Mouse (Mus musculus) brown adipose tissue, adult 24 weeks (tissue): Measurements from ENCODE around the gene Nr5a2. TPM values are rescaled to one million over a fixed set of nuclear protein-coding genes. Genes with fewer than 3 reads are reported as not detected.
A peak's percentile ranks its signal among the peaks of the same experiment; 100 is the strongest.

Experiments used
- H3K27ac ChIP-seq: fragments of 200-500 bp; replicated peaks from 2 replicates; pipeline ENCODE4 v1.5.1; 2012; ENCODE audit warnings: low read depth, mild to moderate bottlenecking, low read length
- H3K4me1 ChIP-seq: fragments of 200-500 bp; 2 replicates; pipeline ENCODE4 v1.6.1; 2012; ENCODE audit warnings: low read length, mixed read lengths; ENCODE audit not compliant: control insufficient read depth, insufficient read depth, insufficient read length
- H3K4me3 ChIP-seq: fragments of 200-500 bp; 2 replicates; pipeline ENCODE4 v1.5.1; 2012; ENCODE audit warnings: low read depth, mild to moderate bottlenecking, low read length, moderate library complexity; ENCODE audit not compliant: insufficient read depth
- polyA plus RNA-seq: library from polyadenylated mRNA; stranded (reverse); fragments of >200 nt; gene quantifications from 2 replicates; pipeline ENCODE4 v1.2.4, GENCODE M21; 2012; ENCODE audit not compliant: missing spikeins, insufficient read depth, insufficient read length

Nr5a2 gene
- polyA plus RNA-seq, 1 experiment = 0.20 TPM

DNA sequence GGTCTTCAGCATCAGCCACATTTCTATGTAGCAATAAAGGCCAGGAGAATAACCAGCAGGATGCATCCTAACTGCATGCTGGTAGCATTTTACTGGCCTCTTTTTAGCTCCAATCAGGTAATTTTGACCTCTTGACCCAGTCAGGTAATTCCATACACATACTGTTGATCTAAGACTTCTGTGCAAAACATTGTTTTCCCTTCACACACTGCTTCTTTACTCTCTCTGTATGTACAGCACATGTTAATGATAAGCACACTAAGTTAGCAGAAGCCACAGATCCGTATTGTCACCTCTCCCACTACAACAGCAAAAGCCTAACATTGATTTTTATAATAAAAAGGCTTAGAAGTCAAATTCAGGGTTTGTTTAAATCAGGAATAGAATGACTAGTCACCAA, 21.0 kb downstream of the Nr5a2 start:
- H3K4me1 ChIP-seq = no peaks in the 10 kb centered on the region
- H3K4me3 ChIP-seq = no peak overlapping the region
- no peak overlapping the region for H3K27ac ChIP-seq

DNA sequence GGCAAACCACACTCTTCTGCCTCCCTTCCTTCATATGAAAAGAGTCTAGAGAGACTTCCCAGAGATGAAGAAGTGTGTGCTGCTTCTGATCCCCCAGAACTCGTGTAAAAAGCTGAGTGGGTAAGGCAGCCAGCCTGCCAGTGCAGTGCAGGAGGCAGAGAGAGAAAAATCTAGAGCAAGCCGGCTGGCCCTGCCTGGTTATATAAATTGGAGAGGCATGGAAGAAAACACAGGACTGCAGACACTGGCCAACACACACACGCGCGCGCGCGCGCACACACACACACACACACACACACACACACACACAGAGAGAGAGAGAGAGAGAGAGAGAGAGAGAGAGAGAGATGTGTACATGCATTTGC, 24.3 kb downstream of the Nr5a2 start:
- Histone ChIP-seq H3K27ac (no peak overlapping the region), H3K4me3 (no peak overlapping the region), H3K4me1 (no peaks in the 10 kb centered on the region)

DNA sequence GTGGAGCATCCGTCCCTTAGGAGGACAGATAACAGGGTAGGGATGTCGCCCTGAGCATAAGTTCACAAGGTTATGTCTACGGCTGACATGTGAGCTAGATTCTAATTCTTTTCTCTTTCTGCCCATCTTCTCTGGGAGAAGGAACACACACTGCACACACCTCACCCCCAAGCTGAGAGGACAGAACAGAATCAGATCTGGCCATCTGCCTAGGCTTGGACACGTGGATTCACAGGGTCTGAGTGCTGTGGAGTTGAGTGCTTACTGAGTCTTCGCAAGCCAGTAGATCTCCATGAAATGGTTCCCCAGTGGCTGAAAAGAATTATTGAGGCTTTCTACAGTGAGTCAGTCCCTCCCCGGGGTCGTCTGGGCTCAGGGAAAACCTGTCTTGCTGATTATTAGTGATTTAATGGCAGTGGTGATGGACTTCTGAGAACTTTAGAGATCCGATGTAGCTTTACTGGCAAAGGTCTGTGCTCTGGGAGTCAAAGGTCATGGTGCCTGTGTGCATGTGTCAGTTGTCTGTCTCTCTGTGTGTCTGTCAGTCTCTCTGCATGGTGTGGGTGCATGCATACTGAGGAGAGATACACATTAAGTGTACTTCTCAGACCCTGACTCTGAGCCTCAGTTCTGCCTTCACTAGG, 24.8 kb downstream of the Nr5a2 start:
- Histone ChIP-seq H3K4me3 (no peak overlapping the region), H3K27ac (no peak overlapping the region), H3K4me1 (no peaks in the 10 kb centered on the region)

DNA sequence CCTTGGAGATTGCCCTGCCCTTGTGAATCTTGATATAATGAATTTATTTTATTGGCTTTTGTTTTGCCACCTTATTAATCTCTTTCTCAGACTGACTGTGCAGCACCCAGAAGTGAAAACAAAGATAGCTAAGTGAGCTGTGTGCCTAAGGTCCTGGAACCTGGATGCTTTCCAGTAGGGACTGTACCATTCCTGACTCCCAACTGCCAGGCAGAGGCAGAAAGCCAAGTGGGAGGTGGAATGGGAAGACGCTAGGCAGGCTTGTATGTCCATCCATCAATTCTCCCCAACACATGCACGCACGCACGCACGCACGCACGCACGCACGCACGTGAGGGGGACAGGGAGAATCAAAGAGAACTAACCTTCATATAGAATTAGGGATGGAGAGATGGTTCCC, 26.2 kb downstream of the Nr5a2 start:
- Histone ChIP-seq H3K4me3 (no peak overlapping the region), H3K4me1 (no peaks in the 10 kb centered on the region), H3K27ac (no peak overlapping the region)

DNA sequence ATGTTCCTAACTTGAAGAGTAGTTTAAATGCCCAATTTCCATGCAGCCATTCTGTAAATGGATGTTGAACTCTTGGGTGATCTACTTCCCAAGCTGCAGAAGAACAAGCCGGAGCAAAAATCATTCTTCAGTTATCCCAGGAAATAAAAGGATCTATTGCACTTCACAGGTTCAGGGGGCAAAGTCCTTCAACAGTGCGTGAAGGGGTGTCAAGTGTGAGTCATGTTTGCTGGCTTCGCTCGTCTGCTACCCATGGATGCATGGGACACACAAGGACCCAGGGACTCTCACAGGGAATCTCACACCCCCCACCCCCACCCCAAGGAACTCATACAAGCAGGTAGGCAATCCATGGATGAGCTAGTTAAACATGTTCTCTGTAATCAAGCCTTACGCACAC, 29.2 kb downstream of the Nr5a2 start:
- no peak overlapping the region for H3K4me3 ChIP-seq
- no peak overlapping the region for H3K27ac ChIP-seq
- H3K4me1 ChIP-seq = no peaks in the 10 kb centered on the region; the same call in 1 of the 2 replicates

DNA sequence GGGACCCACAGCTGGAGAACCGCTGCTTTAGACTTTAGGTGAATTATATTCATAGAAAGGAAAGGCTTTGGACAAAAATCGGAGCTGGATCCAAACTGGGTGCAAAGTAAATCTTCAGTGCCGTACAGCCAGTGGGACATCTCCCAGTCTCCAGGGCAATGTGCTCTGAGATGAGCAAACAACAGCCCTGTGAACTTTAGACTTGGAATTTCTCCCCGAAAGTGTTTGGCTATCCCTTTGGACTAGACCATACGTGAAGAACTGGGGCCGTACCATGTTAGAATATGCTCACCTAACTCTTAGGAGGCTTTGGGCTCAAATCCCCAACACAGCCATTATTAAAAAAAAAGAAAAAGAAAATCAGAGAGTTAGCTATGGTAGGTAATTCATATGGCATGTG, 30.5 kb downstream of the Nr5a2 start:
- H3K4me1 ChIP-seq = no peaks in the 10 kb centered on the region; the same call in 1 of the 2 replicates
- H3K27ac ChIP-seq = no peak overlapping the region
- H3K4me3 ChIP-seq = no peak overlapping the region

DNA sequence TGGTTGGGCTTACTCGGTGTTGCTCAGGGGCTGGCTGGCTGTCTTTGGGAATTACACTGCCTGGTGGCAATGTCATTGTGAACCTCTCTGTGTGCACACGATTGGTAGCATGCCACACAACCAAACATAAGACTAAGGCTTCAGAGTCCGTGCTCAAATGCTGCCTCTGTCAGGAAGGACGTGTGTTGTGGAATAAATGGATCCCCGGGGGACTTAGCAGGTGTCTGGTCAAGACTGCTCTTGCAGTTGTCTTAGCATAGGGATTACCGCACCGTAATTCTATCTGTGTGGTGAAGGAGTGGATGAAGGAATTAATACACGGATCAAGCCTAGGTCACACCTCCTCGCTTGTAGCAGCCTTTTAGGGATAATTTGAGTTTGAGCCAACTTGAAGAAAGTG, 32.8 kb downstream of the Nr5a2 start:
- Histone ChIP-seq H3K4me3 (no peak overlapping the region), H3K27ac (no peak overlapping the region), H3K4me1 (no peaks in the 10 kb centered on the region; the same call in 1 of the 2 replicates)

DNA sequence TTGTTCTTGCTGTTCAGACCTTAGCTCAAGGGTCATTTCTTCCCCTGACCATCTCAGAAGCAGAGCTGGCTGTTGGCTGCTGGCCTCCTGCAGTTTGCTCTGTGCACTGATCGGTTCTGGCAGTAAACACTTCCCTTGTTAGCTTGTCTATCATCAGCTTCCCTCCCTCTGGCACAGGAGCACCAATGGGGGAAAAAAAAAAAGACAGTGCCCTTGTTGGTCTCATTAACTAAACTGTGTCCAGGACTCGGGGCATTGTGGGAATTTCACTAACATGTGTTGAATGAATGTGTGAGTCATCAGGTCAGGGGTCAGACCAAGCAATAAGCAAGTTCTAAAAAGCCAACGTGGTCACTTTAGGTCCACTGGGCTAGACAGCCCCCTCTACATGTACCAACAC, 34.2 kb downstream of the Nr5a2 start:
- no peaks in the 10 kb centered on the region; the same call in 1 of the 2 replicates for H3K4me1 ChIP-seq
- no peak overlapping the region for H3K27ac ChIP-seq
- H3K4me3 ChIP-seq = no peak overlapping the region

DNA sequence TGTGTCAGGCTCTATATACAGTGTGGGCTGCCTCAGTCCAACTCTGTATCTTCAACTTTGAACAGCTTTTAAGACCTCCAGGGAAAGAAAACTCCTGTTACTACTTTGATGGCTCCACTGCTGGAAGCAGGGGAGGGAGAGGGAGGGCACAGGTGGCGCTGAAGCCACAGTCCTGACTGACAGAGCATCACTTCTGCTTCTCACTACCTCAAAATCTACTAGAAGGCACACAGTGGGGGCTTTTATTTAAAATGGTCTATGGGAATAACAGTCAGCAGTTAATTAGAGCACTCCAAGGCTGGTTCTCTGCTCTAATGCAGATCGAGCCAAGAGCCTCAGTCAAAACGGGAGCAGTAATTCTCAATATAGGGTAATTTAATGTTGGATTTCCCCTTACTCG, 40.2 kb downstream of the Nr5a2 start:
- Histone ChIP-seq H3K4me1 (peaks cover 2% of the 10 kb centered on the region; the same call in 1 of the 2 replicates), H3K27ac (no peak overlapping the region), H3K4me3 (no peak overlapping the region)

DNA sequence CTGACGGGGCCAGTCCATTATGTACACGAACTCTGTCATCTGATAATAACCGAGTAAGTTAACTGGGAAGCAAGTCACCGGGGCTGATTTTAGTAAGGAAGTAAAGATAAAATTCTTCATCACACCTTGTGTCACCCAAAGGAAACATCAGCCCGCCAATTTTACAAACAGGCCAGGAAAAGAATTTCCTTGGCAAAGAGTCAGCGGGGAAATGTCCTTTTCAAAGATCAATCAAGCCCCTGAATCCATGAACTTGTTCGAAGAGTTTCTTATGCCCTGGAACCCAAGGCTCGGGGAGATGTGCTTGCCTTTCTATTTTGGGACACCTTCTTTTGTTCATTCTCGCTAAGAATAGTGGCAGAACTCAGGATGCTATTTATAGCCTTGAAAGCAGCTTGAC, 41.5 kb downstream of the Nr5a2 start:
- Histone ChIP-seq H3K4me3 (no peak overlapping the region; the same call in 1 of the 2 replicates), H3K4me1 (peaks cover 2% of the 10 kb centered on the region; the same call in 1 of the 2 replicates), H3K27ac (peak overlapping the region; percentile 59)

DNA sequence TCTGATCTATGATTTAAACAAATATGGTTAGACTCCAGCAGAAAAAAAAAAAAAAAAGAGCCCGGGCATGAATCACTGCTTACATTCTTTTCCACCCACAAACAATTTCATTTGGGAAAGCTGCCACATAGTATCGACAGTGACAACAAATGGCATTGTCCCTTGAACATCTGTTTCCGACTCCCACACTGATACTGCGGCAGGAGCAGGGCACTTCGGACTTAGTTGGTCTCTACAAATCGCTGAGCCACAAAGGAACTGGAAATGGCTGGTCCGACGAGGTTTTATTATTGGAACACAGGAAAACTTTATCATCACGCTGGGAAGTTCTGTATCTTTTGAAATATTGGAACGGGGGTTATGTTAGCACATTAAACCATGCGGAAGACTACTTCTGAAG, 44.8 kb downstream of the Nr5a2 start:
- Histone ChIP-seq H3K27ac (no peak overlapping the region), H3K4me1 (peaks cover 2% of the 10 kb centered on the region; the same call in 1 of the 2 replicates), H3K4me3 (peak overlapping the region; percentile 25; the same call in 1 of the 2 replicates)

DNA sequence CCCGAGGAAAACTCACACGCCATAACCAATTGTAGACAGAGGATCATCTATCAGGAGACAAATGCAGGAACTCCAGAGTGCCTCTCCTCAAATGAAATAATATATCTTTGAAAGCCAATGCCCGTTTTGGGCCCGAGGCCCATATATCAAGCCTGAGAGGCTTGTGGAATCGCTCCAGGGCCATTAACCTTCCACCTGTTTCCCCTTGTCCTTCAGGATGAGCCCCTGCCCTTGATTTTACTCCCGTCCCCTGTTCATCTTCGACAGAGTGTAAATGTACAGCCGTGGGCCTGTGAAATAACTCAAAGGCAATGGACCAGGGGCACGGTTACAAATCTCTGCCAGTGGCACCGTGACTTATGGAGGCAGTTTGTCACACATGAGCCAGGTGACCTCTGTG, 48.3 kb downstream of the Nr5a2 start:
- peaks cover 2% of the 10 kb centered on the region; the same call in 1 of the 2 replicates for H3K4me1 ChIP-seq

DNA sequence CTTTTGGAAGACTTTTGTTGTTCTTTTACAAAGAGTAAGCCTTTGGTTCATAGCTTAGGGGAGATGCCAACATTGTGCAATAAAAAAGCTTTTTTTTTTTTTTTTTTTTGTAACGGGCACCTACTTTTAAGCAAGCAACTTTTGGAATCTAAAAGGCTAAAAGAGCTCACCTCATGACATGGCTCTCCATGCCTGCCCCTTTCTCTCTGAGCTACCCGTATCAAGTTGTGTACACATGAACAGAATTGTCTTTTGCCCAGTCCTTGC, 48.7 kb downstream of the Nr5a2 start:
- Histone ChIP-seq H3K4me1 (peaks cover under 1% of the 10 kb centered on the region; the same call in 1 of the 2 replicates), H3K27ac (no peak overlapping the region), H3K4me3 (no peak overlapping the region)

More for the DNA sequence above, 48.3 kb downstream of the Nr5a2 start:
- Histone ChIP-seq H3K27ac (no peak overlapping the region), H3K4me3 (no peak overlapping the region)

DNA sequence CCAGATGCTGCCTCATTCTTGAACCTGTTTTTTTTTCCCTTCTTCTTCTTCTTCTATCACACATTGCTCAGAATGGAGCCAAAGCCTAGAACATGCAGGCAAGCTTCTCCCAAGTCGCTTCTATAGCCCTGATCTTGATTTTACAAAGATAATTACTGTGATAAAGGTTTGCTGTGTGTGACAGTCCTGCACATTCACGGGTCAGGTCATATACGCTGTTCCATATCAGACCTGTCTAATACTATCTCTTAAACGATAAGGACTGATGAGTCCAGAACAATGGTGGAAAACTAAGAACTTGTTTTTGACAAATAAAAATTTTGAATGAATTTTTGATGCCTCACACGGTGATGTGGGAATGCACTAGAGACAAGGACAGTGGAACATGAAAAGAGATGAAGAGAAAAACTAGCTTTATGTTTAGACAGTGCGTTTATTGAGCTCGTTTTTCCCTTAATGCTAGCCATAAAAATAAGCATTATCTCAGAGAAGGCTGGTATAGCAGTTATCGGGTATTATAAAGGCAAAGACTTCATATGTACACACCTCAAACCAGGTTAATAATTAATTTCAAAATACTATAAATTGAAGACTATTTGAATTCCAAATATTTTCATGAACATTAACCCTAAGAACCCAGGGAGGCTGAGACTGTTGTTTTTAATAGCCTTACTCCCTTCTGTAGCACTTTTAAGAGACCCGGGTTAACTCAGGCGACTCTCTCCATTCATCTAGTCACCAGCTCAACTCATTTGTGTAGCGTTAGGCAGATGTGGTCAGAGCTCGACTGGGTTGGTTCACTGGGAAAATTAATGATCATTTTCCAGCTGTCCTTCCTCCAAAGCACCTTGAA, 49.3 kb downstream of the Nr5a2 start:
- Histone ChIP-seq H3K27ac (no peak overlapping the region), H3K4me3 (no peak overlapping the region), H3K4me1 (peaks cover 4% of the 10 kb centered on the region; the same call in 1 of the 2 replicates)

DNA sequence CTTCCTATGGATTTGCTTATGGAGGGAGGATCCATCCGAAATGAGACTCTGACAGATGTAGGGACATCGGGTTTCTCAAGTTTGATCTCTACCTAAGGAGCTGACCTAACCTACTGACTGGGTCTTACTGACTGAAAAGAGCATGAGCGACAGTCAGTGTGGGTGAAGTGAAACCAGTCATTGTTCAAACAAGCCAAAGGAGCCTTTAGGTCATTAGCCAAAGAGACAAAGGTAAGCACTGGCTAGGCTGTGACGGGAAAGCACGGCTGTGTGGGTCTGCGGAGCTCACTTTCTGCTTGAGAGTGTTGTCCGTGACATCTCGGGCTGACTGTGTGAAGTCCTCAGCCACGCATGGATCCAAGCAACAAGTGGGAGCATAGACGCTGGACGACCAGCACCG, 50.1 kb downstream of the Nr5a2 start:
- Histone ChIP-seq H3K27ac (no peak overlapping the region), H3K4me3 (no peak overlapping the region), H3K4me1 (peaks cover 4% of the 10 kb centered on the region; the same call in 1 of the 2 replicates)
